Mouse (Mus musculus) stomach, postnatal 0 days (tissue): ENCODE measurements around the gene Ctnnd2. TPM values are rescaled to one million over a fixed set of nuclear protein-coding genes. Genes with fewer than 3 reads are reported as not detected.

Experiments used
- ATAC-seq: fragments of 200-750 bp; cut with Nextera tagmentation; 2 replicates; pipeline ENCODE4 v1.8.0; 2017; ENCODE audit not compliant: low FRiP score, low TSS enrichment
- DNase-seq: peaks from one replicate; pipeline ENCODE4 v3.0.0-alpha.2; 2016; ENCODE audit warnings: low spot score
- H3K27ac ChIP-seq: fragments of 300-500 bp; sonication (generic); replicated peaks from 2 replicates; pipeline ENCODE4 v1.5.1; 2014; ENCODE audit warnings: mild to moderate bottlenecking, control low read depth
- H3K27me3 ChIP-seq: fragments of 300-500 bp; sonication (generic); 2 replicates; pipeline ENCODE4 v1.6.1; 2014; ENCODE audit warnings: low read length; ENCODE audit not compliant: control insufficient read depth, insufficient read depth
- H3K36me3 ChIP-seq: fragments of 300-500 bp; sonication (generic); 2 replicates; pipeline ENCODE4 v1.6.1; 2014; ENCODE audit warnings: low read length, mixed read lengths; ENCODE audit not compliant: control insufficient read depth, insufficient read depth
- H3K4me1 ChIP-seq: fragments of 300-500 bp; sonication (generic); replicated peaks from 2 replicates; pipeline ENCODE4 v1.6.1; 2014; ENCODE audit warnings: antibody characterized with exemption; ENCODE audit not compliant: control insufficient read depth, insufficient read depth
- H3K4me2 ChIP-seq: fragments of 300-500 bp; sonication (generic); replicated peaks from 2 replicates; pipeline ENCODE4 v1.6.1; 2014; ENCODE audit warnings: low read depth, mild to moderate bottlenecking, control low read depth, moderate library complexity
- H3K4me3 ChIP-seq: fragments of 300-500 bp; sonication (generic); 2 replicates; pipeline ENCODE4 v1.5.1; 2014; ENCODE audit warnings: low read depth, low read length, control low read depth
- H3K9ac ChIP-seq: fragments of 300-500 bp; sonication (generic); 2 replicates; pipeline ENCODE4 v1.6.1; 2014; ENCODE audit warnings: mild to moderate bottlenecking, low read length, control low read depth, mixed read lengths
- H3K9me3 ChIP-seq: fragments of 300-500 bp; sonication (generic); 2 replicates; pipeline ENCODE4 v1.6.1; 2016; ENCODE audit warnings: low read length; ENCODE audit not compliant: control insufficient read depth
- CTCF ChIP-seq: IDR thresholded peaks from 2 replicates; pipeline ENCODE4 v1.5.1; 2016; ENCODE audit warnings: antibody characterized with exemption, low read depth, mild to moderate bottlenecking, moderate library complexity
- EP300 ChIP-seq: optimal IDR thresholded peaks from 2 replicates; pipeline ENCODE3; 2016; ENCODE audit warnings: antibody characterized with exemption
- WGBS: fragments of 180-500 bp; shearing (Covaris S2); extraction: QIAGEN DNeasy Blood & Tissue Kit; methylation state at CpG from one replicate; pipeline ENCODE4 v1.1.7; 2014; 5-methylcytosine and 5-hydroxymethylcytosine counted together
- polyA plus RNA-seq: library from polyadenylated mRNA; unstranded; fragments of >200 nt; fragmentation: Nextera tagmentation; extraction: Ambion mirVana; gene quantifications from 2 replicates; pipeline ENCODE4 v1.2.1, GENCODE M21; 2015

The Ctnnd2 gene
- polyA plus RNA-seq, 1 experiment from 2014 or later = 0.53 TPM

GRCm38 (mm10) chr15:30867429-30867828, 695.0 kb downstream of the Ctnnd2 start:
- ATAC-seq = no peak
- no peak for DNase-seq
- TF ChIP-seq CTCF (no peak), EP300 (no peak)
- WGBS = 87% methylated on average over 5 of the region's 5 CpGs
- Histone ChIP-seq H3K4me3 (no peak overlapping the region), H3K36me3 (no peaks in the 10 kb centered on the region), H3K27ac (no peak overlapping the region), H3K27me3 (no peaks in the 10 kb centered on the region), H3K4me2 (no peak overlapping the region), H3K9ac (no peak overlapping the region), H3K4me1 (no peaks in the 10 kb centered on the region), H3K9me3 (no peaks in the 10 kb centered on the region)

DNA sequence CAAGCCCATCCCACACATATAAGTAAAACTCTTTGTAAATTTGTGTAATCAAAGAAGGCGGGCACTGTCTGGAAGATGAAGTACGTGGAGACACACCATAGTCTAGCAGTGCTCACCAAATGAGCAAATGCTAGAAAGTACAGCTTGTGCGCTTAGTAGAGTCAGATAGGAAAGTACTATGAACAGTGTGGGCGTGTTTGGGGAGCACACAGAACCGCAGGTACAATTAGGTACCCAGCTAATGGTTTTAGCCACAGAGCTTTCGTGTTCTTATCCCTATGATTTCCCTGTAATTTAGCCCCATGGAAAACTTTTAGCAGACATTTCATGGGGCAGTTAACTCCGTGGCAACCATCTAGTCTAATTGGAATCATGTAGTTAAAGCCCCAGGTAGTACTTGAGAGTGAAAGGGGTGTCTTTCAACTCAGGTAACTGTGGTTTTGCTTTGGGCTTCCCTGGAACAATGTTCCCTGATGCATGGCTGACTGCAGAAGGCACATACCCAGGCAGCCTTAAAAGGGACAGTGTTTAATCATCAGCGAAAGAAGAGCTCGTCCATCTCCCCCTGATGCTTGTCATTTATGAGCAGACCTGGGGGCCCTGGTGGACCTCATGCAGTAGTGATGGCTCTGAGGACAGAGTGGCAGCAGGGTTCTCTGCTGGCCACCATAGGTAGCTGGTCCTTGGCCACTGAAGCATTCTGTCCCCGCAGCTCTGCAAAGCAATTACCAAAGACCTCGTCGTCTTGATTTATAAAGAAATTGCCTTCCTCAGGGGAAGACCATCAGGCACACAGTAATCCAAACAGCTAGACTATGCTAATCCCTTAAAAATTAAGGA, 697.5 kb downstream of the Ctnnd2 start:
- Histone ChIP-seq H3K9ac (no peak overlapping the region), H3K36me3 (no peaks in the 10 kb centered on the region), H3K27ac (no peak overlapping the region), H3K4me1 (no peaks in the 10 kb centered on the region), H3K9me3 (no peaks in the 10 kb centered on the region), H3K4me2 (no peak overlapping the region), H3K4me3 (no peak overlapping the region), H3K27me3 (no peaks in the 10 kb centered on the region)
- TF ChIP-seq CTCF (no peak), EP300 (no peak)
- DNase-seq (no peak), ATAC-seq (no peak)
- 77% methylated on average over 12 of the region's 12 CpGs for WGBS

GRCm38 (mm10) chr15:30875523-30875922, 703.1 kb downstream of the Ctnnd2 start:
- DNase-seq (no peak), ATAC-seq (no peak)
- no peak overlapping the region for H3K9ac ChIP-seq
- TF ChIP-seq EP300 = no peak
- TF ChIP-seq CTCF = no peak
- H3K4me2 ChIP-seq = no peak overlapping the region
- no peaks in the 10 kb centered on the region for H3K27me3 ChIP-seq
- 73% methylated on average over 1 of the region's 1 CpGs for WGBS
- H3K36me3 ChIP-seq = no peaks in the 10 kb centered on the region
- no peaks in the 10 kb centered on the region for H3K9me3 ChIP-seq
- H3K4me3 ChIP-seq = no peak overlapping the region
- no peak overlapping the region for H3K27ac ChIP-seq
- H3K4me1 ChIP-seq = no peaks in the 10 kb centered on the region

DNA sequence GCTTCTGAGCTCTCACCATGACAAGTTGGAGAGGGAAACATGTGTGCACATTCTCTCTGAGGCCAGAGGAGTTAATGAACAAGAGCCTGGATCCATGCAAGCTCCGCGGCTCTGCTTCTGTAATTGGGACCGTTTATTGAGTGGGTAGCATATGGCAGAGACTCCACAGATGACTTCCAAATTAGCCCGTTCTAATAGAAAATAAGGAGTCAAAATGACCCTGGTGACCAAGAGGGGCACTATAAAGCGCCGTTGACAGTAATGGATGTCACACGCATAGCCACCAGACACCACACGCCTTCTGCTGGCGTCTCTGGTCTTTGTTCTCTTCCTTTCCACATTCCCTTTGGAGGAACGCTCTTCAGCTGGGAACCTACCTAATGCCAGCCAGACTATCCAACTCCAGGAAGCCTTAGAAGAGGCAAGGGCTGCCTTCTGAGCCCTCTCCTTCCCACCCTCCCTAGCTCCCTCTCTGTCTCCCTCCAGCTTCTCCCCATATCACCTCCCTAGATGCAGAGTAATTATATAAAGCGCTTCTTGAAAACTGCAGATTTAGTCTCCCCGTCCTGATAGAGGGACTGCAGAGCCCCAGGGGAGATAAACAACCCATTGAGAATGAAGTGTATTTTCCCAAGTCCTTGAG, 712.4 kb downstream of the Ctnnd2 start:
- TF ChIP-seq EP300 = no peak
- TF ChIP-seq CTCF = no peak
- DNase-seq (no peak), ATAC-seq (no peak)
- no peak overlapping the region for H3K4me2 ChIP-seq
- H3K36me3 ChIP-seq = no peaks in the 10 kb centered on the region
- H3K4me3 ChIP-seq = no peak overlapping the region
- no peaks in the 10 kb centered on the region for H3K9me3 ChIP-seq
- no peak overlapping the region for H3K9ac ChIP-seq
- H3K4me1 ChIP-seq = no peaks in the 10 kb centered on the region
- no peaks in the 10 kb centered on the region for H3K27me3 ChIP-seq
- H3K27ac ChIP-seq = no peak overlapping the region
- WGBS = 74% methylated on average over 12 of the region's 12 CpGs

DNA sequence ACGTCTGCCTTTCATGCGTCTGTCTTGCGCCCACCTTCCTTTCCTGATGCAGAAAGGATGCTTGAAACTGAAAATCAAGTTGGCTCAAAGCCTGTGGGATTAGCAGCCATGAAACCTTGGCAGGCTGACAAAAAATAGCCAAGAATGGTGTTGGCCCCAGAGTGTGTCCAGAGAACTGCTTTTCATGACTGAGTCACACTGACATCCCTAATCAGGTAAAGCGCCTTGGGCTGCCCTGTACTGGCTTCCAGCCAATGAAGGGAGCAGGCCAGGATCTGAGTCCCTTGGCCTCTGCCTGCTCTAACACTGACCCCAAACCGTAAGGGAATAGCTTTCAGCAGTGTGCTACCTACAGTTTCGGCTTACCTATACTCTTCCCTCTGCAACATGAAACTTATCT, 713.0 kb downstream of the Ctnnd2 start:
- H3K4me2 ChIP-seq = no peak overlapping the region
- WGBS = 31% methylated on average over 6 of the region's 6 CpGs
- peak; percentile 27 for DNase-seq
- H3K36me3 ChIP-seq = no peaks in the 10 kb centered on the region
- no peak for TF ChIP-seq CTCF
- no peak overlapping the region for H3K27ac ChIP-seq
- no peaks in the 10 kb centered on the region for H3K4me1 ChIP-seq
- no peaks in the 10 kb centered on the region for H3K27me3 ChIP-seq
- no peak overlapping the region for H3K4me3 ChIP-seq
- ATAC-seq = 0 out of 2 replicates have a peak, but pooled peaks have one; percentile 32
- H3K9me3 ChIP-seq = no peaks in the 10 kb centered on the region
- no peak overlapping the region for H3K9ac ChIP-seq

DNA sequence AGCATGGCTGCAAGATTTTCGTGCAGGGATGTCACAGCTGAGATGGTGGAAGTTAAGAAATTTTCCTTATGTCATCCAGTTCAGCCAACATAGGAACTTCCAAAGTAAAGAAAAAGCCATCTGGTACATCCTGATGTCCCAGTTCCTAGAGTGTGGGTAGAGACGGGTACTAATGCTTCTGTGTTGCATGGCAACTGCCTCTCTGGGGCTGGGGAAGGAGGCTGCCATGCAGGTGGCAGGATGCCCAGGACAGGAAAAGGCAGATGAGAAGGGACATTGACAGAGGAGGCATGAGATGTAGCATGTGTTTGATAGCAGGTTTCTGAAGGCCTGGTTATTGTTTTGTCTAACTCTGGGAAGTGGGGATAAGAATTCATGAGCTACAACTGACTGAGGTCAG, 715.2 kb downstream of the Ctnnd2 start:
- Histone ChIP-seq H3K27me3 (no peaks in the 10 kb centered on the region), H3K4me2 (no peak overlapping the region), H3K9me3 (no peaks in the 10 kb centered on the region), H3K4me3 (no peak overlapping the region), H3K9ac (no peak overlapping the region), H3K4me1 (no peaks in the 10 kb centered on the region), H3K27ac (no peak overlapping the region), H3K36me3 (no peaks in the 10 kb centered on the region)
- TF ChIP-seq CTCF = no peak
- DNase-seq = no peak
- ATAC-seq = no peak
- 72% methylated on average over 2 of the region's 2 CpGs for WGBS
